ENCODE assay signal across 8 mouse cellular contexts in the genomic region with DNA sequence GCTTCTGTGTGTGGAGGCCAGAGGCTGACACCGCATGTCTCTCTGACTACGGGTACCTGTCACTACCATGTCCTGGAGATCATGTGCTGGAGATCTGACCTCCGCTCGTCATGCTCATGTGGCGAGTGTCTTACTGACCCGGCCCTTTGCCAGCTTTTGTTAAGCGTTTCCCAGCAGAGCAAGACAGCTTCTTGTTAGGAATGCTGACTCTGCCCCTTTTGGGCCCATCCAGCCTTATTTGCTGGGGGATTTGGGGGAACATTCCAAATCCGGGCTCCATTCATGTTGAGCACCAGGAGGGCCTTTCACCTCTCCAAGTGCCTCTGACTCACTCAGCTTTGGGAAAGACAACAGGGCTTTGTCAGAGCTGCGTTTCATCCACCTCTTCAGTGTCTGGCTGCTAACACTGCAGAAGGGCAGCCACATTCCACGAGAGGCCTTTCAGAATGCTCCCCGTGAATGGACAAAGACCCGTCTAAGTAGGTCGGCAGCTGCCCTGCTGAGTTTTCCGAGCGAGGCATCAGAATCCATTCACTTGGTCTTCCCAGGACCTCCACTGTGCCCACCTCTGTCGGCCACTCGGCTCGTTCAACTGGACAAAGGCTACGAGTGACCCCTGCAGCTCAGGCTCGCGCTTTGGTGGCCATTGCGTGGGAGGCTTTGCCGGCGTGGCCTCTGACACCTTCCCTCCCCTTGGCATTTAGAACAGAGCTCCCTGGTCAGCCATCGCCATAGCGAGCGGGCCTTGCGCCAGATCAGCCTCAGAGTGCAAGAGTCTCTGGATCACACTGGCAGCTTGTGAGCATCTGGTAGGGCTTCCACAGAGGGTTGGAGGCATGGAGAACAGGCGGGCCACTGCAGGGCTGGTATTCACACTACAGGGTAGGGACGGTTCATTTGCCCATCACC. TPM values are rescaled to one million over a fixed set of nuclear protein-coding genes. Genes with fewer than 3 reads are reported as not detected.
DNase-seq lines count a peak whose midpoint lies in the region; ATAC-seq lines count a peak whose summit lies in the region.

No protein-coding gene starts in this region.

- peak; percentile 30 for DNase-seq in right cerebral cortex, postnatal 14 days
- no peak for DNase-seq in right cerebral cortex, postnatal 25 days
- peak; percentile 26 to 31 for DNase-seq in layer of hippocampus, postnatal 14 days (ENCODE audit: low spot score in 2 of 2)
- DNase-seq in spleen, postnatal 36 days (ENCODE audit: low spot score in 2 of 2) = no peak
- no peak for DNase-seq in liver, embryonic 11.5 days (ENCODE audit: low spot score)
- DNase-seq in urinary bladder, postnatal 36 days (ENCODE audit: low spot score in 2 of 2) = no peak

- H3K4me1 ChIP-seq in embryonic facial prominence, embryonic 12.5 days = peaks cover 19% of the 10 kb centered on the region
- H3K4me1 ChIP-seq in neural tube, embryonic 14.5 days (ENCODE audit: control insufficient read depth, insufficient read depth, low read length) = no peaks in the 10 kb centered on the region
- no peaks in the 10 kb centered on the region for H3K4me1 ChIP-seq in liver, embryonic 11.5 days (replicated peaks; ENCODE audit: control insufficient read depth, insufficient read depth, low read length)

- WGBS in embryonic facial prominence, embryonic 12.5 days = 46% methylated on average over 30 of the region's 30 CpGs
- WGBS in neural tube, embryonic 14.5 days = 37% methylated on average over 30 of the region's 30 CpGs
- 81% methylated on average over 30 of the region's 30 CpGs for WGBS in liver, embryonic 11.5 days

- no peak overlapping the region for H3K4me2 ChIP-seq in embryonic facial prominence, embryonic 12.5 days (replicated peaks)
- H3K4me2 ChIP-seq in neural tube, embryonic 14.5 days (ENCODE audit: low read depth, low read length) = no peak overlapping the region
- no peak overlapping the region for H3K4me2 ChIP-seq in liver, embryonic 11.5 days

- H3K9me3 ChIP-seq in embryonic facial prominence, embryonic 12.5 days = no peaks in the 10 kb centered on the region
- H3K9me3 ChIP-seq in neural tube, embryonic 14.5 days (ENCODE audit: control insufficient read depth, low read length) = no peaks in the 10 kb centered on the region
- no peaks in the 10 kb centered on the region for H3K9me3 ChIP-seq in liver, embryonic 11.5 days (ENCODE audit: control insufficient read depth, low read length)

- H3K4me3 ChIP-seq in embryonic facial prominence, embryonic 12.5 days = no peak overlapping the region
- H3K4me3 ChIP-seq in neural tube, embryonic 14.5 days (ENCODE audit: low read depth, low read length) = no peak overlapping the region
- no peak overlapping the region for H3K4me3 ChIP-seq in liver, embryonic 11.5 days (ENCODE audit: low read depth, low read length)

- no peak overlapping the region for H3K9ac ChIP-seq in embryonic facial prominence, embryonic 12.5 days
- H3K9ac ChIP-seq in neural tube, embryonic 14.5 days (replicated peaks; ENCODE audit: low read depth, low read length) = no peak overlapping the region
- H3K9ac ChIP-seq in liver, embryonic 11.5 days (ENCODE audit: low read depth, low read length) = no peak overlapping the region

- no peaks in the 10 kb centered on the region for H3K27me3 ChIP-seq in embryonic facial prominence, embryonic 12.5 days
- H3K27me3 ChIP-seq in neural tube, embryonic 14.5 days (ENCODE audit: control insufficient read depth, insufficient read depth, low read length) = no peaks in the 10 kb centered on the region
- H3K27me3 ChIP-seq in liver, embryonic 11.5 days (replicated peaks; ENCODE audit: control insufficient read depth, insufficient read depth, low read length) = no peaks in the 10 kb centered on the region

- H3K36me3 ChIP-seq in embryonic facial prominence, embryonic 12.5 days = no peaks in the 10 kb centered on the region
- H3K36me3 ChIP-seq in neural tube, embryonic 14.5 days (ENCODE audit: control insufficient read depth, insufficient read depth, low read length) = no peaks in the 10 kb centered on the region
- no peaks in the 10 kb centered on the region for H3K36me3 ChIP-seq in liver, embryonic 11.5 days (ENCODE audit: control insufficient read depth, insufficient read depth, low read length)

- H3K27ac ChIP-seq in embryonic facial prominence, embryonic 12.5 days = peak overlapping the region; percentile 50; the same call in 1 of the 2 replicates
- no peak overlapping the region for H3K27ac ChIP-seq in neural tube, embryonic 14.5 days (ENCODE audit: low read depth, low read length)
- no peak overlapping the region for H3K27ac ChIP-seq in liver, embryonic 11.5 days (ENCODE audit: low read depth, low read length)

- ATAC-seq in embryonic facial prominence, embryonic 12.5 days (ENCODE audit: insufficient number of reproducible peaks, insufficient read depth, low FRiP score, low TSS enrichment) = no peak
- ATAC-seq in neural tube, embryonic 14.5 days (ENCODE audit: low read depth) = peak; percentile 38; the same call in 1 of the 2 replicates
- ATAC-seq in liver, embryonic 11.5 days (replicated peaks; ENCODE audit: low FRiP score) = no peak

RNA-seq across cellular contexts. Expression of a gene that starts 58.3 kb away (rescaled TPM):
- 4.2 and 4.6 TPM in 2 replicates for polyA plus RNA-seq in embryonic facial prominence, embryonic 12.5 days (2016; fragmentation: Nextera tagmentation; extraction: Ambion mirVana)
- 1 to 10 TPM in 1 of 2 experiments, under 1 TPM in 1; 0.97 to 1.0 TPM for total RNA-seq in layer of hippocampus, postnatal 14 days (2021)
- polyA plus RNA-seq in neural tube, embryonic 14.5 days (2014; fragmentation: Nextera tagmentation; extraction: Ambion mirVana) = 0.99 and 2.7 TPM in 2 replicates
- 0.27 and 0.43 TPM in 2 replicates for polyA plus RNA-seq in liver, embryonic 11.5 days (2014; fragmentation: Nextera tagmentation; extraction: Ambion mirVana)

Comparison
In these comparisons a context has a peak if more than half of its experiments do, and no peak if none do; other contexts are left out.
1. DNase-seq: peak in right cerebral cortex, postnatal 14 days (single experiment) and layer of hippocampus, postnatal 14 days (2 of 2); none in right cerebral cortex, postnatal 25 days (single experiment), spleen, postnatal 36 days (0 of 2), liver, embryonic 11.5 days (single experiment) and urinary bladder, postnatal 36 days (0 of 2).